Mouse (Mus musculus): ENCODE results near the gene Plppr1.
"Not testable (repeated sequence)": the region's sequence is repeated elsewhere in the genome, so short reads cannot be mapped to it uniquely, and the experiment has no call there.

The Plppr1 gene

GRCm38 (mm10) chr4:49350470-49350869, 291.4 kb downstream of the Plppr1 start:
- no peak for DNase-seq (ENCODE audit: extremely low read depth, insufficient read length, low spot score)

- no peak for DNase-seq (ENCODE audit: extremely low read depth, insufficient read length, low spot score)
These were observed 298.0 kb downstream of the Plppr1 start for GRCm38 (mm10) chr4:49357097-49357496.

DNA sequence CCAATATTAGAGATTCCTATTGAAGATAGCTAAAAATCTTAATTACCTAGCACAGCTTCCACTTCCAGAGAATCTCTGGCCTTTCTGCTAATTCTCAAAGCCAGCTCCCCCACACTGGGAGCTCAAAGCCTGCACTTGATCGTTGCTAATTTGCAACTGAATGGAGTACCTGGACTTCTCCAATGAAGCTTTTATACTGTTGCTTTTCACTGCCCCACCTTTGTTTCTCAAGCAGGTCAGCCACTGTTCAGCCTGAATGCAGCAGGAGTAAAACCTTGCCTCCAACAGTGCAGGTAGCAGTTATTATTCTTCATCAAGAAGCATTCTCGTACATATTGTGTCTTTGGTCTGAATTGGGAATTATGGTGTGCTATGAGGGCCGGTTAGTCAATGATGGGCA, 309.0 kb downstream of the Plppr1 start:
- not testable (repeated sequence) for DNase-seq (ENCODE audit: extremely low read depth, insufficient read length, low spot score)

DNA sequence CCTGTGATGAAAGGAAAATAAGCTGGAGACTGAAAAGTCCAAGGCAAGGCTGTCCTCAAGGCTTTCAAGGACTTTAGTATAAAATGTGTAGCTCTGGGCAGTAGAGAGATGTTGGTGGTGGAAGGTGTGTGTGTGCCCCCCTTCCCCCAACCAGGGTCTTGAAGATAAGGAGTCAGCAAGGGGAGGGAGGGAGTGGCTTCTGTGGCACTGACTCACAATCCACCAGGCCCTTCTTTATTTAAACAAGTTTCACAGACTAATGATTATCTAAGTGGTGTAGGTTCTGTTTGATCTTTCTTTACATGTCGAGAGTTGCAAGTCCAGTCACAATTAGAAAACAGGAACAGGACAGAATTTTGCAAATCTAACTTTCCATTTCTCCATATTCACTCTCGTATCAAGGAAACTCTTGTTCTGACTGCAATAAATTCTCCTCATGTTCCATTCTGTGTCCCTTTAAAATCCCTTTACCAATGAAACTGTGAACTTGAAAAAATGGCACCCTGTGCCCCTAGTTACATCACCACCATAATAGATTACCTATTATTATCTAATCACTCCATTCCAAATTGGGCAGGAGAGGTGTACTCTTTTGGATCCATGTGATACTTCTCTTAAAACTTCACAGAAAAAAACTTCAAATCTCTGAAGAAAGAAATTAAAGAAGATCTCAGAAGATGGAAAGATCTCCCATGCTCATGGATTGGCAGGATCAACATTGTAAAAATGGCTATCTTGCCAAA, 324.7 kb downstream of the Plppr1 start:
- not testable (repeated sequence) for DNase-seq (ENCODE audit: extremely low read depth, insufficient read length, low spot score)

DNA sequence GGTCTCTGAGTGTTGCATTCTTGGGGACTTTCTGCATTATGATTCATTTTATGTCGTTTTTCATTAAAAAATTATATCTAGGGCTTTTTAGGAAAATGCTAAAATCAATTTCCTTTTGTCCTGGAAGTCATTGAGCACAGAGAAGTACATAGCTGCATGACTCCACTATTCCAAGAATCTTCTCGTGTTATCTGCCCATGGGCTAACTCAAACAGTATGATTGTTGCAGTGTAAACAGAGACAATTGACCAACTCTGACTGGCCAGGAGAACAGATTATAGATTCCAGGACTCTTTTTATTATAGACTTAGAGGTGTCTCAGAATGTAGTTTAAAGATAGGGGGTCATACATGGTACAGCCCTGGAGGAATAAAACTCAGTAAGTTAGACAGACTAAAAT, 327.8 kb downstream of the Plppr1 start:
- no peak for DNase-seq (ENCODE audit: extremely low read depth, insufficient read length, low spot score)
